Mouse (Mus musculus): ENCODE measurements at regions not wholly inside any gene's neighbourhood (a gene's known extent, or its start where the extent isn't known, plus 50 kb on each side); places are given as distances from the start of the nearest gene placed in this dataset.
A peak's percentile ranks its signal among the peaks of the same experiment; 100 is the strongest.

GRCm38 (mm10) chr11:39794183-39794652, 900.8 kb downstream of the Mat2b start:
- Histone ChIP-seq H3K4me2 (ENCODE audit: low read length) (peak overlapping the region; percentile 67), H3K4me1 (ENCODE audit: control insufficient read depth, insufficient read depth, low read depth, low read length) (peaks cover 4% of the 10 kb centered on the region), H3K27ac (ENCODE audit: low read depth, low read length) (no peak overlapping the region), H3K4me3 (ENCODE audit: low read length) (peak overlapping the region; percentile 37), H3K9ac (ENCODE audit: low read depth, low read length) (peak overlapping the region; percentile 55), H3K27me3 (replicated peaks; ENCODE audit: control insufficient read depth, insufficient read depth, low read length) (no peaks in the 10 kb centered on the region), H3K36me3 (ENCODE audit: control insufficient read depth, insufficient read depth, low read length) (no peaks in the 10 kb centered on the region), H3K9me3 (ENCODE audit: control insufficient read depth, low read length) (no peaks in the 10 kb centered on the region)
- WGBS: under 1% methylated on average over 14 of the region's 14 CpGs
- ATAC-seq: peak; percentile 94

GRCm38 (mm10) chr11:39792112-39792511, 902.9 kb downstream of the Mat2b start:
- Histone ChIP-seq H3K4me3 (ENCODE audit: low read length) (no peak overlapping the region), H3K27ac (ENCODE audit: low read depth, low read length) (no peak overlapping the region), H3K4me2 (ENCODE audit: low read length) (no peak overlapping the region), H3K9me3 (ENCODE audit: control insufficient read depth, low read length) (no peaks in the 10 kb centered on the region), H3K36me3 (ENCODE audit: control insufficient read depth, insufficient read depth, low read length) (no peaks in the 10 kb centered on the region), H3K9ac (ENCODE audit: low read depth, low read length) (no peak overlapping the region), H3K27me3 (replicated peaks; ENCODE audit: control insufficient read depth, insufficient read depth, low read length) (no peaks in the 10 kb centered on the region), H3K4me1 (ENCODE audit: control insufficient read depth, insufficient read depth, low read depth, low read length) (peaks cover 4% of the 10 kb centered on the region)
- ATAC-seq: no peak
- WGBS: 63% methylated on average over 2 of the region's 2 CpGs
